Mouse (Mus musculus): ENCODE results near the gene Gm17617.
A peak's percentile ranks its signal among the peaks of the same experiment; 100 is the strongest.
"Not testable (repeated sequence)": the region's sequence is repeated elsewhere in the genome, so short reads cannot be mapped to it uniquely, and the experiment has no call there.

The Gm17617 gene

DNA sequence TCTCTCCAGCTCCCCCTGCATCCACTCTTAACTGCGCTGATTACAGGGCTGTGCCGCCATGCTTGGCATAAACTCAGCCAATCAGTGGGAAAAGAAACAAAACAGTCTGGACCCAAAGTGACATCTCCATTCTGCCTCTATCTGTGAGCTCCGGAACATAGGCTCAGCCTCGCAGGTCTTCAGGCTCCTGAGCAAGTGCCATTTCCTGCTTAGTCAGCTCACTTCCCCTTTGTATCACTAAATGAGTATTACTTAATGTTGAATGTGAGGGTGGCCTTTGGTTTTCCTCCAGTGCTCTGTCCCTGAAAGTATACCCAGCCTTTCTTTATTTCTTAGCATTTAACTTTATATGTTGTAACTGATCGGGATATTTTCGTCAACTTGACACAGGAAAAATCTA, 8.4 kb downstream of the Gm17617 start:
- no peak for DNase-seq (ENCODE audit: low spot score)

DNA sequence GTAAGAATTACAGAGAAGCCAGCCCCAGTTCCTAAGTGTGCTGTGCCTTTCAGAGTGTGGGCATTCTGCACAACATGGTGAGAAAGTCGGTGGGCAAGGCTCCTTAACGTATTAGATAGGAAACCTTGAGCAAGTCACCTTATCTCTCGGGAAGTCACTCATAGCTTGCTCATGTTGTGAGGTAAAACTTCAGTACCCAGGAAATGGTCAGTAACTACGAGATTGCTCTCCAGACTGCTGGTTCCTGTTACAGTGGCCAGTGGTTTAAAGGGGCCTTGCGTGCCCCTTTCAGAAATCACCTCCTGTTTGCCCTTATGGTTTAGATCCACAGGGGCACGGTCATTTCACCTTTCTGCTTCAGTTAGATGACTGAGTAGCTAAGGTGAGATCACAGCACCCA, 19.0 kb downstream of the Gm17617 start:
- DNase-seq (ENCODE audit: low spot score) = no peak

DNA sequence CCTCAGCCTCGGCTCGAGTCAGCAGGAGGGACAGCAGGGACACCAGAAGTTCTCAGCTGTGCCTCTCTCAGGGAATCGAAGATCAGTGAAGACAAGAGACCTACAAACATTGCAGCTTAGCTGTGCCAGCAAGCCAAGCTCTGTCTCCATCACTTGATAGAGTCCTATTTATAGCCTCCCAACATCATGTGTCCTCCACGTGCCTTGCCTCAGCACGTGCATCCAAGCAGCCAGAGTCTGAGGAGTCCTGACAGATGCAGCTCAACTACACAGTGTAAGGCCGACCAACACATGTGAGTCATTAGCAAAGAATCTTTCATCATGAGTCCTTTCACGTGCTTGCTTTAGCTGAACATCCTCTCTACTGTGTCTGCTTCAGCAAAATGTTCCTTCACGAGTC, 25.7 kb downstream of the Gm17617 start:
- DNase-seq (ENCODE audit: low spot score) = no peak

DNA sequence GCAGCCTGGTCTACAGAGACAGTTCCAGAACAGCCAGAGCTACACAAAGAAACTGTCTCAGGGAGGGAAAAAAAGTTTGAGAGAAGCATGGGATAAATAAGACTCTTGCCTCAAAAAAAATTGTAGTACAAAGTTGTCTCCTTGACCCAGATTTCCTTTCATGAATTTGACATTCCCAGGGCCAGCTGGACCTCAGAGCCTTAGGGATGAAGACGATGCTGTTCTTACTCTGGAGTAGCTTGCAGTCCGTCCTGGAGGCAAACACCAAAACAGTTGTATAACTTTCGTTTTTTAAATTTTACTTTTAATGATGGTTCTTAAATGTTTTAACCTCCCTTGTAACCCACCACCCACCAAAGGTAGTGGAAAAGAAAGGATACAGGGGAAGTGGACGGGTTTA, 26.2 kb downstream of the Gm17617 start:
- DNase-seq (ENCODE audit: low spot score) = no peak

DNA sequence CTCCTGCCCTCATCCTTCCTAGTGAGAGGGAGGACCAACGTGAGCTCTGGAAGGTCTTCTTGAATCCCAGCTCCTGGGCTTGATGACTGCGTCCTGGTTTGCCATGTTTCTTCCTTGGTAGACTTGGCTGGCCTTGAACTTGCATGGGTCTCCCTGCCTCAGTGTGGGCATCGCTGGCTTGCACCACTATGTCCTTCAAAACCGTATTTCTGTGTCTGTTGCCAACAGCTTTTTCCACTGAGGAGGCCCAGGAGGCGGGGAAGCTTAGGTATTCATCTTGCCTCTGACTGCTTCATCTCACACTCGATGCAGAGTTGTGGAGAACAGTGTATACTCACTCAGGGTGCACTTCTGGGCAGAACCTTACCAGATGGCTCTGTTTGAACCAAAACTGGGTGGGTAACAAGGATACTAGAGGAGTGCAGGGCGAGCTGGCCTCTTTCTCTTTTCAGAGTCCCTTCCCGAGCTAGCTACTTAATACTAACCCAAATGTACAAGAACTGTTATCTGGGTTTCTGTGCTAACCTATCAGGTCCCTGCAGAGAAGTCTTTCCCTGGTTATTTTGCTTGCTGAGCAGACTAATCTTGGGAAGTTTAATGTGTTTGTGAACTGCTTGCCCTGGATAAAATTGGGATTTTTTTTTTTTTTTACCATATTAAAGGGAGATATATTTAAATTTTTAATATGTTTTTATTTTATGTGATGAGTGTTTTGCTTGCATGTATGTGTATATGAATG, 27.2 kb downstream of the Gm17617 start:
- DNase-seq (ENCODE audit: low spot score) = peak; percentile 32

DNA sequence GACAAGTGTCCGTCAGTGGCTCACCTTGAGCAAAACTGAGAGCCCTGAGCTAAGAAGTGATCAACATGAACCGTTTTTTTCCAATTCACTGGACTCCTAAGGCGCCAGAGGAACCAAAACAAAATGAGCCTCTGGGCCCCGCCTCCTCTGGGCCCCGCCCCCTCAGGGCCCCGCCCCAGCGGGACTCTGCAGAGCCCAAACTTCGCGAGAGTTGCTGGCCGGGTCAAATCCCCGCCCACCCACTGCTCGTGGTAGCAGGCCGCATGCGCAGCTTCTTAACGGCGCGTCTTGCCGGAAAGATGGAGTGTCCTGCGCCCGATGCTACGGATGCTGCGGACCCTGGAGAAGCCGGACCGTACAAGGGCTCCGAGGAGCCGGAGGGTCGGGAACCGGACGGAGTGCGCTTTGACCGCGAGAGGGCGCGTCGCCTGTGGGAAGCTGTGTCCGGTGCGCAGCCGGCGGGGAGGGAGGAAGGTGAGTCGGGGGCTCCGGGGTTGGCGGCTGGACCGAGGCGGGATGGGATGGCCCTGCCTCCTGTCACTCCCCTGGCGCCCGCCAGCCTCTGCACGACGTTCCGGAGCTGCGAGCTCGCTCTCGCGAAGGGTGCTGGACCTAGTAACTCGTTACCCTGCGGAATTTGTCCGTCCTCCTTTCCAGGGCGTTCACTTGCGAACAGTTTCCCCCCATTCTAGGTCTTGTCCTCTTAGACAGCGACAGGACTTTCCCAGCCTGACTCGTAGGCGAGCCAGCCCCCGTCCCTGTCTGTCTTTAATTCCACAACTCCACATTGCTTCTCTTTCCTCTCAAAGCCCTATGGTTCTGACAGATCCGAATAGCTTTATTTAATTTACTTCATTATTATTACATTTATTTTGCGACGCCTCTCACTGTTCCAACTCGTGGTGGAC, 28.0 kb downstream of the Gm17617 start, which contains the start of gene Zfp346:
Gene Zfp346 (plus strand): TSS at position 267 of the 908 bp plus-strand sequence.
- DNase-seq (ENCODE audit: low spot score) = peak; percentile 96

DNA sequence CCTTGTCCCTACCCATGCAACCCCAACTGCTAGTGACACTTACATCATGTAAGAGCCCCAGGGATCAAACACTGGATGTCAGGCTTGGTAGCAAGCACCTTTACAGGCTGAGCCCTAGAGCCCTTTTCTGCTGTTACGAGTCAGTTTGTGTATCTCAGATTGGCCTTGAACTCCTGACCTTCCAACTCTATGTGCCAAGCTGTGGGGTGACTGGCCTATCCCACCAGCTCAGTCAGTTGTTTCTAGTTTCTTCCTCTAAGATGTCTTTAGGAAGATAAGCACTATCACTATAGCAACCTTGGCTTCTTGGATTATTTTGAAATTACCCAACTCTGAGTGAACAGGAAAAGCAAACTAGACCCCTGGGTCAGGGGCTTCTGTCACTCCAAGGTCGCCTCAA, 30.0 kb downstream of the Gm17617 start:
- no peak for DNase-seq (ENCODE audit: low spot score)

DNA sequence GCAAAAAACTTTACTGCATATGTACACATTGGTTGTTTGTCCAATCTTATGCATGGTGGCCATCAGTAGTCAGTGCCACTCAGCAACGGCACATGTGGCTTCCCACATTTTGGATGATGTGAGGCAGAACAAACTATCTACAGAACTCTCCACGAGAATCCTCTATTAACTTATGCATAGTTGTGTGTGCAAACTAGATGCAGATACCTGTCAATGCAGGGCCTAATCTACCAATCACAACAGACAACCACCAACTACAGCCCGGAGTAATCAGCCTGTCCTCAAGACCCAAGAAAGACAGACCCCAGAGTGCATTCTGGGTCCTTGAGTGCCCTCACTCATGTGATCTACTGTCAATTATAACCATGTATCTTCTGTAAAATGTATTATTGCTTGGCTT, 31.0 kb downstream of the Gm17617 start:
- DNase-seq (ENCODE audit: low spot score) = no peak

DNA sequence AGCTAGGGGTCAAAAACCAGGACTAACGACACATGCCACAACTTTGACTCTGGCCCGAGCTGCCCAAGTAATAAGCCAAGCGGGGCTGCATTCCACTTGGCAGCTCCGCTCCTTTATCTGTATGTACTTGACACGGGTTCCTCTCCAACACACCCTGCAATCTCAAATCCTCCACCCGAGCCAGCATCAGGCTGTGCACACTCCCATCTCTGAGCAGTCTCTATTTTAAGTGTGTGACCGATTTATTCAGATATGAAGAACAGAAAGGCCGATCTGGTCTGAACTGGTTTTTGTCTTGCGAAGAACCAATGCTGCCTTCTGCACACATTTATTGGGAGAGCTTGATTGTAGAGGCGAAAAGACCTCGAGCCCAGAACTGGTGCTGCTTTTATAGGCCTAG, 31.7 kb downstream of the Gm17617 start:
- no peak for DNase-seq (ENCODE audit: low spot score)

DNA sequence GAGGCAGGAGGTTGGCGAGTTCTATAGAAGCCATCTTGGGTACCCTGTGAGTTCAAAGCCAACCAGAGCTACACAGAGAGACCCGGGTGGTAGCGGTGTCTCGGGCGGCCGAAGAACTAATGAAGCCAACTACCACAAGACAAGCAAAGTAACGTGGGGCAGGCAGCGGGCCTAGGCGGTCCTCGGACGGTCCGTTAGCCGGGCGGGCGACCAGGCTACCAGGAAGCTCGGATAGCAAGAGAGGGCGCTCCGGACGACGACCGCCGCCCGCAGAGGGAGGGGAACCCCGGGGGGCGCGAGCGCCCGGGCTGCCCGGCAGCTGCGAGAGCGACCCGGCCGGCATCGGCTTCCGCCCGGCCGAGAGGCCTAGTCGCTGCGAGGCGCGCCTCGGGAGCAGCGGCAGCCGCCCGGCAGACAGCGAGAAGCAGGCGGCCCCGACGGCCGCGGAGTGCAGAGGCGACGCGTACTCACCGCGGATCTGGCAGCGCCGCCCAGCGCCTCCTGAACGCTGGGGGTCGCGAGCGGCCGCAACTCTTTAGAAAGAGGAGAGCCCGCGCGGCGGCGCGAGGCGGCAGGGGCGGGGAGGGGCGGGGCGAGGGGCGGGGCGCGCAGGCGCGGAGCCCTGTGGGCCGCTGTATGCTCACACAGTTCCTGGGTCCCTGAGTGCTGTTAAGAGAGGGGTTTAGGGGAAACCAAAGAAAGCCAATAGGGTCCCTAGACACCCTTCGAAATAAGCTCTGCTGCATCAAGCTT, 33.4 kb downstream of the Gm17617 start, which contains the start of gene Uimc1:
Gene Uimc1 (minus strand): TSS at position 575 of the 753 bp plus-strand sequence.
- DNase-seq (ENCODE audit: low spot score) = peak; percentile 88

DNA sequence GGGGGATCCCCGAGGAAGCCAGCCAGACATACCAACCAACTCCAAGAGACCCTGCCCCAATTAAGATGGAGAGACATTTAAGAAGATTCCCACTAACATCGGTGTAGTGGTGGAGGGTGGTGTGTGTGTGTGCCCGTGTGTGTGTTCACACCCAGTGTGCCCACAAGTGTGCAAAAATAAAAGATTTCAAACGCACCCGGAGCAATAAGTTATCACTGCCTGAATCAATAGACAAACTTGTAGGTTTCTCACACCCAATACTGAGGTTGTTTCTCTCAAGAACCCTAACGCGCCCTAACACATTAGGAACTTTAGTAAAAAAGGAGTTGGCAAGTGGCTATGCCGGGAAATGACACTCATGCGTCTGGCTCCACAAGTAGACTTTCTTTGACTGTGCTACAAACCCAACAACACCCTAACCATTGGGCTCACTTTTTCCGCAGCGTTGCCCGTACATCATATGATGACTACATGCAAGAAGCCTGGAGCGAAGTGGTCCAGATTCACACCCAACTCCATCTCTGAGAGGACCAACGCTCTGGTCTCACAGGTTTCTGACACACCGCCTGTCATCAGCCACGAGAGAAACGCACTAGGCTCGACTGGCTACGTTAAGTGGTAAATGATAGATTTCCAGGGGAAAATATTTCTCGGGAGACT, 34.2 kb downstream of the Gm17617 start:
- DNase-seq (ENCODE audit: low spot score) = peak; percentile 10

DNA sequence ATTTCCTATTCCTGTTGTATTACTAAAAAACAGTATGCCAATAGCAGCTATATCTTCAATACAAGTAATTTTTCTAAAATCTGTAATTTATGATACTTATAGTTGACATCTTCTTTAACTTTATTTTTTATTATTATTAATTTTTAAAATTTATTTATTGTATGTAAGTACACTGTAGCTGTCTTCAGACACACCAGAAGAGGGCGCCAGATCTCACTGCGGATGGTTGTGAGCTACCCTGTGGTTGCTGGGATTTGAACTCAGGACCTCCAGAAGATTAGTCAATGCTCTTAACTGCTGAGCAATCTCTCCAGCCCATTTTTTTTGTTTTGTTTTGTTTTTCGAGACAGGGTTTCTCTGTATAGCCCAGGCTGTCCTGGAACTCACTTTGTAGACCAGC, 35.5 kb downstream of the Gm17617 start:
- not testable (repeated sequence) for DNase-seq (ENCODE audit: low spot score)

DNA sequence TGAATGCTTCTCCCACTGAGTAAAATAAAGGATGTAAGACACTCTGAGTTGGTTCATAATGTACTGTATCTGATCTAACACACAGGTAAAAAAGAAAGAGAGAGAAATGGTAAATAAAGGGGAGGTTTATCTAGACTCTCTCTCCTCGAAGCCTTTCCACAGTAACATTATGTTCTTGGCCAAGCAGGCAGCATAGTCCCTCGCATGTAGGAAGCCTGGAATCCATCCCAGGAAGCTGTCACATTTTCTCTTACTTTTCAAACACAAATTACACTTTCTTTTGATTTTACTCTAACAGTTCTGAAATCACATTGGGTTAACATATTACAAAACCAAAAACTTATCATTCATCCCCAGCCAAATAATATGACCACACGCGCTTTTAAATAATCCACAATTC, 40.8 kb downstream of the Gm17617 start:
- no peak for DNase-seq (ENCODE audit: low spot score)
